In the genomic region with DNA sequence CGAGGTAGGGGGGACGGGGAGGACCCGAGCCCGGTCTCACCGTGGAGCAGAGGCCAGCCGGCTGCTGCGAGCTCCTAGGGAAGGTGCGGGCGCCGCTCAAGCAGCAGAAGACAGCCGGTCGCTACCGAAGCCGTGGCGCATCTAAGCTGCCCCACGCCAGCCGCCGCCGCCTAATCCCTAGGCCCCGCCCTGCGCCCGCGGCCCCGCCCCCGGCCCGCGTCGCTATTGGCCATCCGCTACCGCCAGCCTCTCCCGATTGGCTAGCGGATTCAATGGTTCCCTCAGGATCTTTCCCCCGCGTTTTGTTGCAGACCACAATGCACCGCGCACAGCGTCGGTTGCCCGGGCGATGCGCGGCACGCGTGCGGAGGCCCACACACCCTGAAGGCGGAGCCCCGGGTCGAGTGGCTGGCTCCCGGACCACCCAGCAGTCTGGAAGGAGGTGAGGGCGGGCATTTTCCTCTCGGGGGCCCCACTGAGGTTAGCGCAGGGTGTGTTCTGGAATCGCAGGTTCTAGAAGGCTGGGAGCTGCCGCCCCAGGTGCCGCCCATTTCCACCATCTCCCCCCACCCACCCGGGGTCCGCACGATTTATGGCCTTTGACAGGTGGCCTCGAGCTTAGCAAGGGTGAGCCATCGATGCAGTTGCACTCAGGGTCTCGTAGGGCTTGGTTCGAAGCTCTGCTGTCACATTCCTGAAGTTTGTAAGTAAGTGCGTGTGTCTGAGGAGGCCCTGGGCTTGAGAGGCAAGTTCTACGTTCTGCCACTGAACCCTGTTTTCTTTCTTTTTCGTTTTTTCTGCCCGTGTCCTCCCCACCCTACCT, we compare ENCODE assay signal across 8 mouse cellular contexts. TPM values are rescaled to one million over a fixed set of nuclear protein-coding genes. Genes with fewer than 3 reads are reported as not detected.
DNase-seq lines count a peak whose midpoint lies in the region; ATAC-seq and TF ChIP-seq lines count a peak whose summit lies in the region.

A gene (minus strand): TSS at position 208 of the 823 bp plus-strand sequence.

- intact Hi-C loops in heart, postnatal 36 days (cut with DNase I) = loop anchor here (2.0 kb wide), 3 partner anchors 18 to 40 kb away; a partner anchor contains a TSS

- H3K9ac ChIP-seq in ES-E14 (ENCODE audit: insufficient read depth, low read depth, low read length, poor library complexity, severe bottlenecking) = peak within 1 kb of the TSS; percentile 89
- peak within 1 kb of the TSS; percentile 65 for H3K9ac ChIP-seq in forebrain, embryonic 16.5 days (replicated peaks; ENCODE audit: low read depth, low read length)
- peak within 1 kb of the TSS; percentile 79 for H3K9ac ChIP-seq in lung, embryonic 14.5 days

- H3K4me1 ChIP-seq in ES-E14 (ENCODE audit: control insufficient read depth in 2 of 2, insufficient read depth in 2 of 2, low read length in 2 of 2, poor library complexity in 1 of 2) = peaks cover 1 to 3% of the 10 kb centered on the region in 2 experiments; a peak in 1 of 4 replicates
- H3K4me1 ChIP-seq in forebrain, embryonic 16.5 days (replicated peaks; ENCODE audit: control insufficient read depth, insufficient read depth, low read length) = peaks cover 28% of the 10 kb centered on the region
- peaks cover 15% of the 10 kb centered on the region for H3K4me1 ChIP-seq in lung, embryonic 14.5 days (ENCODE audit: insufficient read depth)
- H3K4me1 ChIP-seq in olfactory bulb, adult 2 months (ENCODE audit: control insufficient read depth, insufficient read depth, low read length) = peaks cover 9% of the 10 kb centered on the region
- peaks cover 14% of the 10 kb centered on the region for H3K4me1 ChIP-seq in thymus, adult 2 months (replicated peaks; ENCODE audit: control insufficient read depth, insufficient read depth, low read length)

- ATAC-seq in forebrain, embryonic 16.5 days = peak; percentile 99
- ATAC-seq in lung, embryonic 14.5 days (ENCODE audit: insufficient read depth) = peak; percentile 97

- DNase-seq in ES-E14 (ENCODE audit: low read depth, low spot score) = peak; percentile 98
- peak; percentile 98 for DNase-seq in cerebellum, adult 11-12 months
- peak; percentile 100 for DNase-seq in heart, postnatal 36 days
- DNase-seq in layer of hippocampus, adult 2 months (ENCODE audit: low spot score in 2 of 2) = peak; percentile 98 to 100
- DNase-seq in lung, embryonic 14.5 days = peak; percentile 100
- DNase-seq in thymus, adult 2 months = peak; percentile 99

- H3K9me3 ChIP-seq in ES-E14 (ENCODE audit: control insufficient read depth, insufficient read depth, low read depth, low read length) = no peaks in the 10 kb centered on the region
- no peaks in the 10 kb centered on the region for H3K9me3 ChIP-seq in forebrain, embryonic 16.5 days (ENCODE audit: control insufficient read depth, low read length)
- H3K9me3 ChIP-seq in lung, embryonic 14.5 days (ENCODE audit: low read depth, low read length) = no peaks in the 10 kb centered on the region

- TF ChIP-seq CTCF in layer of hippocampus, adult 2 months (conservative IDR thresholded peaks at IDR 0.05) = no peak
- TF ChIP-seq CTCF in lung, embryonic 14.5 days (IDR thresholded peaks at IDR 0.05; ENCODE audit: low read depth) = peak; percentile 24; the same call in 1 of the 2 replicates
- TF ChIP-seq CTCF in olfactory bulb, adult 2 months (IDR thresholded peaks at IDR 0.05; ENCODE audit: insufficient read depth, low read depth, low read length) = no peak
- peak; percentile 52; the same call in 1 of the 2 replicates for TF ChIP-seq CTCF in thymus, adult 2 months (IDR thresholded peaks at IDR 0.05; ENCODE audit: borderline replicate concordance, control insufficient read depth, extremely low read depth, insufficient read depth, low read length, poor library complexity)

- H3K27ac ChIP-seq in ES-E14 (ENCODE audit: insufficient read depth, low read depth, low read length, poor library complexity, severe bottlenecking) = peak within 1 kb of the TSS; percentile 87
- peak within 1 kb of the TSS; percentile 87 for H3K27ac ChIP-seq in forebrain, embryonic 16.5 days (ENCODE audit: low read length)
- H3K27ac ChIP-seq in layer of hippocampus, adult 2 months = peak within 1 kb of the TSS; percentile 93
- peak within 1 kb of the TSS; percentile 93 for H3K27ac ChIP-seq in lung, embryonic 14.5 days (ENCODE audit: low read depth)
- H3K27ac ChIP-seq in olfactory bulb, adult 2 months (ENCODE audit: insufficient read depth, low read depth, low read length) = peak within 1 kb of the TSS; percentile 92
- peak within 1 kb of the TSS; percentile 62 for H3K27ac ChIP-seq in thymus, adult 2 months (ENCODE audit: control insufficient read depth, insufficient read depth, low read length)

- peak within 1 kb of the TSS; percentile 87 for H3K4me2 ChIP-seq in forebrain, embryonic 16.5 days (ENCODE audit: low read length)
- H3K4me2 ChIP-seq in lung, embryonic 14.5 days = peak within 1 kb of the TSS; percentile 83

- in situ Hi-C loops in ES-E14 (cut with MboI; ENCODE audit: low sequenced_read_pairs in 2 of 2, unreplicated experiment in 2 of 2) = no loop called here

- WGBS in forebrain, embryonic 16.5 days = under 1% methylated on average over 60 of the region's 66 CpGs
- under 1% methylated on average over 66 of the region's 66 CpGs for WGBS in lung, embryonic 14.5 days
- 1% methylated on average over 64 of the region's 66 CpGs for WGBS in olfactory bulb, adult 2 months
- WGBS in thymus, adult 2 months = under 1% methylated on average over 65 of the region's 66 CpGs

- peak; percentile 97 for TF ChIP-seq POLR2A in olfactory bulb, adult 2 months (IDR thresholded peaks at IDR 0.05; ENCODE audit: insufficient read depth, low read depth, low read length)
- TF ChIP-seq POLR2A in thymus, adult 2 months (IDR thresholded peaks at IDR 0.05; ENCODE audit: control insufficient read depth, extremely low read depth, insufficient read depth, low read length, poor library complexity) = peak; percentile 89

- peak within 1 kb of the TSS; percentile 94 for H3K4me3 ChIP-seq in ES-E14 (ENCODE audit: insufficient read depth in 1 of 2, low read depth in 1 of 2, low read length in 2 of 2, poor library complexity in 1 of 2, severe bottlenecking in 1 of 2)
- peak within 1 kb of the TSS; percentile 55 for H3K4me3 ChIP-seq in forebrain, embryonic 16.5 days (replicated peaks; ENCODE audit: low read length)
- peak within 1 kb of the TSS; percentile 77 for H3K4me3 ChIP-seq in layer of hippocampus, adult 2 months
- H3K4me3 ChIP-seq in lung, embryonic 14.5 days (ENCODE audit: low read depth, low read length) = peak within 1 kb of the TSS; percentile 89
- H3K4me3 ChIP-seq in olfactory bulb, adult 2 months (ENCODE audit: insufficient read depth, low read depth, low read length) = peak within 1 kb of the TSS; percentile 93
- peak within 1 kb of the TSS; percentile 69 for H3K4me3 ChIP-seq in thymus, adult 2 months (ENCODE audit: control insufficient read depth, insufficient read depth, low read length)

- no peaks in the 10 kb centered on the region for H3K27me3 ChIP-seq in forebrain, embryonic 16.5 days (replicated peaks; ENCODE audit: control insufficient read depth, insufficient read depth, low read length)
- H3K27me3 ChIP-seq in lung, embryonic 14.5 days (ENCODE audit: insufficient read depth, low read length) = no peaks in the 10 kb centered on the region
- no peaks in the 10 kb centered on the region for H3K27me3 ChIP-seq in thymus, adult 2 months (ENCODE audit: control insufficient read depth, insufficient read depth, low read length)

- H3K36me3 ChIP-seq in ES-E14 (ENCODE audit: control insufficient read depth, insufficient read depth, low read length, poor library complexity, severe bottlenecking) = peaks cover 23% of the 10 kb centered on the region
- H3K36me3 ChIP-seq in forebrain, embryonic 16.5 days (ENCODE audit: control insufficient read depth, insufficient read depth) = peaks cover 14% of the 10 kb centered on the region
- H3K36me3 ChIP-seq in lung, embryonic 14.5 days (ENCODE audit: insufficient read depth) = peaks cover 35% of the 10 kb centered on the region
- H3K36me3 ChIP-seq in thymus, adult 2 months (ENCODE audit: control insufficient read depth, insufficient read depth, low read length) = peaks cover 20% of the 10 kb centered on the region

TF ChIP-seq in ES-E14, 5 proteins besides CTCF, POLR2A, EP300 and RAD21:
- peak; percentile 96 for TF ChIP-seq MAFK (IDR thresholded peaks at IDR 0.05; ENCODE audit: insufficient read depth, low read depth, low read length)
- peak; percentile 80 for TF ChIP-seq CHD2 (IDR thresholded peaks at IDR 0.05; ENCODE audit: low read depth, low read length)
- TF ChIP-seq ZC3H11A (IDR thresholded peaks at IDR 0.05; ENCODE audit: borderline replicate concordance, low read depth, low read length) = no peak

RNA-seq across cellular contexts. Expression of the gene that starts here (rescaled TPM):
- 575 and 753 TPM in 2 replicates for total RNA-seq in ES-E14 (2012; rRNA removed)
- 1,337 and 1,455 TPM in 2 replicates for polyA plus RNA-seq in forebrain, embryonic 16.5 days (2015; fragmentation: Nextera tagmentation; extraction: Ambion mirVana)
- 10 to 100 TPM; 71.9 to 88.5 TPM for total RNA-seq in heart, postnatal 36 days (2021)
- total RNA-seq in layer of hippocampus, adult 2 months (2021) = 100 to 1,000 TPM; 727 to 730 TPM
- polyA plus RNA-seq in lung, embryonic 14.5 days (2014; fragmentation: Nextera tagmentation; extraction: Ambion mirVana) = 1,568 and 1,614 TPM in 2 replicates
- polyA plus RNA-seq in olfactory bulb, adult 2 months (2012; ENCODE audit: insufficient read depth, insufficient read length, low replicate concordance, missing spikeins) = 797 TPM in 1 of 2 replicates, not detected in the other
- 407 and 496 TPM in 2 replicates for polyA plus RNA-seq in thymus, adult 2 months (2012; rRNA removed)

Comparison
In these comparisons a context has a peak if more than half of its experiments do, and no peak if none do; other contexts are left out.
1. Peak in every context shown above with its lines: DNase-seq, ATAC-seq, H3K4me3 ChIP-seq and H3K27ac ChIP-seq.
2. CTCF ChIP-seq: peak in lung, embryonic 14.5 days (single experiment) and thymus, adult 2 months (single experiment); none in layer of hippocampus, adult 2 months (single experiment) and olfactory bulb, adult 2 months (single experiment).